Mouse (Mus musculus) heart, postnatal 36 days (tissue): ENCODE measurements around the gene Supt6. TPM values are rescaled to one million over a fixed set of nuclear protein-coding genes. Genes with fewer than 3 reads are reported as not detected.
A peak's percentile ranks its signal among the peaks of the same experiment; 100 is the strongest.
"Not testable (repeated sequence)": the region's sequence is repeated elsewhere in the genome, so short reads cannot be mapped to it uniquely, and the experiment has no call there.

Source experiments
- DNase-seq, 2 experiments: peaks; one replicate each; pipeline ENCODE4 v3.0.0; 2021 to 2022
- intact Hi-C: fragments of 180-260 bp; cut with DNase I; formaldehyde crosslinking; loops from one replicate; pipeline ENCODE4 v1.15.1; 2025
- total RNA-seq, 2 experiments: library from RNA; stranded (reverse); gene quantifications; 2 replicates each; pipeline ENCODE4 v1.2.3; 2021

Supt6 gene
- total RNA-seq, 2 experiments from 2014 or later: 28.4 to 29.6 TPM

DNA sequence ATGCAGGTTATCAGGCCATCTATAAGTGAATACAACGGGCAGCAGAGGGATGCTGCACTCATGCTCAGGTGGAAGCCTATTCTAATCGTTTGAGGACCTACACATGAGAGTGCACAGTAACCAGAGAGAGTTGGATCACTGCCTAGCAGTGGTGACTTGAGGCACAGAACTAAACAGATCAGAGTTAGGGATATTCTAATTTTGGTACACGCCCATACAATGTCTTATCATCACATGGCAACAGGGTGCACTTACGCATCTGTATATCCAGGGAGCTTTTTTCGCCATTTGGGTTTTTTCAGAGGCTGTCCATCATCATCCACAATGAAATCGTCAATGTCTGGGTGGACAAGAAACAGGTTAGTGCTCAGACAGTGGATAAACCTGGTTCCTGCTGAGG lies 14.3 kb downstream of the Supt6 start:
- intact Hi-C loops: no loop called here
- no peak for DNase-seq

DNA sequence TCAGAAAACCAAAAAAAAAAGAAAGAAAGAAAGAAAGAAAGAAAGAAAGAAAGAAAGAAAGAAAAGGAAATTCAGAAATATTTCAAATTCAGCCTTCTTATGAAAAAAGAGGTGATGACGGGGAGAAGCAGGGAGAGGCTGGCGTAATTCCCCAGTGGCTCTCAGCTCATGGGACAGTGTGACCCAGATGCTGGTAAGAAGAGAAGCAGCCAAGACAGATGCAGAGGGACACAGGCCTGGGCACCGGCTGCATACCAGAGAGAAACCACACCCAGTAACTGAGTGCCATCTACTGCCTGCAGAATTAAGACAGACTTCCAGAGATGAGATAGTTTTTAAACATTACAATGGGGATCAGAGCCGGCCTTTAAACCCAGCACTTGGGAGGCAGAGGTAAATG lies 22.2 kb downstream of the Supt6 start:
- intact Hi-C loops: no loop called here
- DNase-seq: no peak

DNA sequence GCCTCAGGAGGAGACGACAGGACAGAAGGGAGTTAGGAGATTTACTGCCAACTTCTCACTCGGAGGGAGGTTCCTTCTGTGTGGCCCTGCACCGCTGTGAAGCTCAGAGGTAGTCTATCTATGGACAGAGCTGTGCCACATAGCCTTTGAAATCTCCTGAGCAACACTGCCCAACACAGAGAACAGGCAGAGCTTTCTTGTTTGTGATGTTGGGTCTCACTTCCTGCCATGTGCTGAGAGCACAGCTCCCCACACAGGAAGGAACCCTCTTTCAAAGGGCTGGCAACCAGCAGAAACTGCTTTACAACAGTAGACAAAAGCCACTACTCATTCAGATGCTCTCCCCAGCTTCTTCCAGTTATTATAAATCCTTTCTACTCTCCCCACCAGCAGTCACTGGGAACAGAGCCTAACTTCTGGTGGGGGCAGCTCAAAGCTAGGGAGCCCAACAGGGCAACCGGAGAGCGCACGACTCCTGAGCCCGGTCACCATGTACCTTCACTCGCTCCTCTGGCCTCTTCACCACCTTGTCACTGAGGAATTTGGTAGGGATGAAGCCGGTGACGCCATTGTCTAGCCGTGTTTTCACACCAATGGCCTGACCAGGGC lies 30.0 kb downstream of the Supt6 start:
- intact Hi-C loops: no loop called here
- no peak for DNase-seq

DNA sequence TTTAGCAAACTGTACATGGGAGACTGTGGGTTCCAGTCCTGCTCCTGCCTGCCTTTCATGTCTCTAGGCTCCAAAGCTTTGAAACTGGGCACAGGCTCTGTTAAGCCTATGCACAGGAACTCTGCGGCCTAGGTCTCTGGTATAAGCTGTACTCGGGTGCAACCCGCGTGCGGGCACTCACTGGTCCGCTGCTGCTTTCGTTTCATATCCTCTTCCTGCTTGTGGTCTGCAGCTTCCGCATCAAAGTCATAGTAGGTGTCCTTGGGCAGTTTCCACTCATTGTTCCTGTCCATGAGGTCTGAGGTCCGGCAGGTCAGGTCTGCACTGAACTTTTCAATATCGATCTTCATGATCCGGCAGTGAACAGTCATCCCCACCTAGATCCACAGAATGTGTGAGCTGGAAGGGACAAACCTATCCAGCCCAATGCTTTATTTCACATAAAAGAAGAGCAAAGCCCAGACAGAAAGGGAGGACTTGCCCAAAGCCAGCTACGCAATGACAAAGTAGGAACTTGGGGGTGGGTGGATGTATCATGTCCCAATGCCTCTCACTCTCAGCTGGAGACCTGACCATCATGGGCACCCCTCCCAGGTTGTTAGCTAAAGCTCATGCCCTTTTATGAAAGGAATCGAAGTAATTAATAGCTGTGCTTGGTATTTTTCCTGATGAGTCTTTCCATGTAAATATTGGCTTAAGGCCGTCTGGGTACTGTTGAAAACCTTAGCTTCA lies 32.5 kb downstream of the Supt6 start:
- intact Hi-C loops: no loop called here
- DNase-seq: peak in 1 of 2 experiments; percentile 9

DNA sequence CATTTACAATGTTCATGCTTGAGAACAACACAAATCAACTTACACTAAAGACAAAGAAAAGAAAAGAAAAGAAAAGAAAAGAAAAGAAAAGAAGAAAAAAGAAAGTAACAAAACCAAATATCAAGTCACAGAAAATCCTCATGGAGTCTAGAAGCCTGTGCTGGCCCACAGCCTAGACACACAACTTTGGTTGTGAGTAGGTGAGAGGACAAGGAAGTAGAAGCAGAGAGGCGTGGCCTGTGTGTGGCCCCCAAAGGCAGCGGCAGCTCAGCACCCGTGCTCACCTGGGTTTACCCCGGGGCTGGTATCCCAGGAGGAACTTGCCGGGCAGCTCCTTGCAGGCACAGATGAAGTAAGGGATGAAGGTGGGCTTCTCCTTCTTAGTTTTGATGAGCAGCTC lies 34.3 kb downstream of the Supt6 start:
- intact Hi-C loops: no loop called here
- DNase-seq: no peak

DNA sequence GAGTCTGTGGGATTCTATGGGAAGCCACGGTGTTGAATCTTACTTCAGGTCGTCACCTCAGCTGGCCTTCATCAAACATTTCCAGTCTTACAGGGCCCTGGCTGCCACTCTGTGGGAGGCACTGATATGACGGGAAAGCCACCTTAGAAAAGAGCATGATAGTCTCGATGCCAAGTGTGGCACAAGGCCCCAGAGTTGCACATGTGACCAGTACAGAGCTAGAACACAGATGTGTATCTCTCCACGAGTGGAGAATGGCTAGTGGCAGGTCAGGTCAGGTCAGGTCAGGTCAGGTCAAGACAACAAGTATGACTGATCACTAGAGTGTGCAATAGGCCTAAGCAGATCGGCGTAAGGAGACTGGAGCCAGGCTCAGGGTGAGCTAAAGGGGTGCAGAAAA lies 35.2 kb downstream of the Supt6 start:
- intact Hi-C loops: no loop called here

DNA sequence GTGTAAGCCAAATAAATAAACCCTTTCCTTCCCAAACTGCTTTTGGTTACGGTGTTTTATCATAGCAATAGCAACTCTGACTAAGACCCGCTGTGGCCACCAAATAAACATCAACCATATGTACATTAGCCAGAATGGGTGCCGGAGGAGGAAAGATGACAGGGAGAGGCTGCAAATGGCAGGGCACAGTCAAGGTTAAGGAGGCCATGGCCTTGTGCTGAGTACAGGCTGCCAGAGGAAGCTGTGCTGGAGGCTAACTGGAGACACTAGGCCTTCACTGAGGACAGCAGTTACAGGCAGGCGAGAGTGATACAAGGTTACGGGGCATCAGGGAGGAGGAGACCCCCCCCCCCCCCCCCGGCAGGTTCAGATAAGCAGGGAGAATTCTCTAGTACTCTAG lies 35.9 kb downstream of the Supt6 start:
- intact Hi-C loops: no loop called here
- DNase-seq: no peak

More for the DNA sequence above, 35.2 kb downstream of the Supt6 start:
- no peak for DNase-seq

DNA sequence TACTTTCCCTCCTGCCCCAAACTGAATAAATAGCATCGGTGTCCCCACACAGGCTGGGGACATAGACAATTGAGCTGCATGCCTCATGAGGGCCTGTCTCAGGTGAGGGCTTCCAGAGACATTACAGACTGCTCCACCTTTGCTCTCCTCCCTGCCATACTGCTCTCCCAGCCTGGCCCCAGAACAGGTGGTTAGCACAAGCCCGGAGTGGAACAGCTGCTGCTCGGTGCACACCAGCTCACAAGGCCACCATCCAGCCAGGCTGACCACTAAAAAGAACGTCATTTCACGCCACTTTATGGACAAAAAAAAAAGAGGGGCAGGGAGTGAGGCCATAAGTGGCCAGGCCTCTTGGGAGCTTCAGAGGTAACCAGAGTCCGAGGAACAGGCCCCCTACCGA lies 38.6 kb downstream of the Supt6 start:
- no peak for DNase-seq
- intact Hi-C loops: no loop called here

DNA sequence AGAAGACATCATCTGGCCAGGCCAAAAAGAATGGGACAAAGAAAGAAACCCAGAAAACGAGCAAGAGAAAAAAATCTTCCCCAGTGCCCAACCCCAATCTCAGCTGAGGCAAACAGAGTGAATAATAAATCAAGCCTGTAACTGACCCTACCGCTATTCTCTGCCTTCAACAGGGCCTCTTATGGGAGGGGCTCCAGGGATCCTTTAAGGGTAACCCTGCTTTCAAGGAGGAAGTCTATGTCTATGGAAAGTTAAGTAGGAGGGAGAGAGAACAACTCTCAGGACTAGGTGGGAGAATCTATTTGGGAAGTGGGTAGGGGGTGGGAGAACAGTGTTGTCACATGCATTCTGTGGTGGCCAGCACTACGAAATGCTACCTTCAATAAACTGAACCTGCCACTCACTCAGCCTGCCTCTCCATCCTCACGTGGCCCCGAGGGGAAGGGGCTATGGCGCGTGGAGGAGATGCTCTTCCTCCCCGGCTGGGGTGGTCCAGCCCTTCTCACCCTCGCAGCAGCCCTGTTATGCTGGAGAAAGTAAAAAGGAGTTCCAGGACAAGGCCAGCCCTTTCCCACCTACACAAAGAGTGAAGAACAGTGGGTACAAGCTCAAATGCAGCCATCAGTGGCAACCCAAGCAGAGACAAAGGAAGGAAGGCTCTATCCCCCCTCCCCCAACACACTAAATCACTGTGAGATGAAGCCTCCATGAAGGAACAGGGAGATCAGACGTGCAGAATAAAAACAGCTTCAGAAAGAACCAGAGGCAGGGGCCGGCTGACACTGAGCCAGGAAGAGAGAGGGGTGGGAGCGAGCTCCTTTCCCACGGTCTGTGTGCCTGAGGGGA lies 40.2 kb downstream of the Supt6 start:
- DNase-seq: no peak
- intact Hi-C loops: no loop called here

DNA sequence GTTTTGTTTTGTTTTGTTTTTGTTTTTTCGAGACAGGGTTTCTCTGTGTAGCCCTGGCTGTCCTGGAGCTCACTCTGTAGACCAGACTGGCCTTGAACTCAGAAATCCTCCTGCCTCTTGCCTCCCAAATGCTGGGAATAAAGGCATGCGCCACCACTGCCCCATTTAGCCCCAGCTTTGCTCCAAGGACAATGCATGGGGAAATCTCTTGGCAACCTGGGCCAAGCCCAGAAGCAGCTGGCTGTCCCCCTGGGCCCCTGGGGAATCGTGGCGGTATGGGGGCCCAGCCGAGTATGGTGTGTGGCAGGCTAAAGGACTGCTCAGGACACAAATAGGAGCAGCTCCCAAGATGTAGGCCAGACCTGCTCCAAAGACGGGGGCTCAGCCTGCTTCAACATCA lies 41.5 kb downstream of the Supt6 start:
- intact Hi-C loops: no loop called here
- no peak for DNase-seq

DNA sequence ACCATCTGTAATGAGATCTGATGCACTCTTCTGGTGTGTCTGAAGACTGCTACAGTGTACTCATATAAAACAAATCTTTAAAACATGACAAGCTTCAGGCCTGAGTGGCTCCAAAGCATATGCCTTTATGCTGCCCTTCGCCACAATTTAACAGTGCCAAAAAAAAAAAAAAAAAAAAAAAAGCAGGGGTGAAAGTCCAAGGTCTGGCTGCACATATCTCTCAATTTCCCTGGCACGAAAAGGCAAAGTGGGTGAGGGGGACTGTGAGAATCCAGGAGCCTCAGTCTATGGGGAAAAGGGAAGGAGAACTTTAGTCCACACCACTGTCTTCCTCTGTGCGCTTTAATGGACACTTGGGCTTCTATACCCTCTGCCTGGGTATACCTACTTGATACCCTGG lies 43.4 kb downstream of the Supt6 start:
- intact Hi-C loops: no loop called here
- DNase-seq: no peak

DNA sequence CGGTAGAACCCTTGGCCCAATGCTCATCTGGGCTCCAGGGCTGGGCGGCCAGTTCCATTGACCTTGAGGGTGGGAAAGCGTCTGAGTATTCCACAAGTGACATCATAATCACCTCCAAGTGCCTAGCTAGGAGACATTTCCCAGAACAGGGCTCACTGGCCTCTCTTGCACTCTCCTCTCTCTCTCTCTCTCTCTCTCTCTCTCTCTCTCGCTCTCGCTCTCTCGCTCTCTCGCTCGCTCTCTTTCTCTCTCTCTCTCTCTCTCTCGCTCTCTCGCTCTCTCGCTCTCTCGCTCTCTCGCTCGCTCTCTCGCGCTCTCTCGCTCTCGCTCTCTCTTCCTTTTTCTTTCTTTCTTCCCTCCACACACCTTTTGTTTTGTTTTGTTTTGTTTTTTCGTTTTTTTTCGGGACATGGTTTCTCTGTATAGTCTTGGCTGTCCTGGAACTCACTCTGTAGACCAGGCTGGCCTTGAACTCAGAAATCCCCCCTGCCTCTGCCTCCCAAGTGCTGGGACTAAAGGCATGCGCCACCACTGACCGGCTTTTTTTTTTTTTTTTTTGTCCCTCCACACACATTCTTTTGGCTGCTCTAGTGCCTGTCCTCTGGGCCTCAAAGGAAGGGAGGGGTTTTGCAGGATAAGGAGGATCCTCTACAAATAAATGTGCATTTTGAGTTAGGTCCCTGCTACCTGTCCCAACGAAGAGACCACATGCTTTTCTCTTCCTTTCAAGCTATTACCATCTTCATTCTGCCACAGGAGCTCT lies 50.5 kb downstream of the Supt6 start:
- intact Hi-C loops: no loop called here
- DNase-seq: no peak

DNA sequence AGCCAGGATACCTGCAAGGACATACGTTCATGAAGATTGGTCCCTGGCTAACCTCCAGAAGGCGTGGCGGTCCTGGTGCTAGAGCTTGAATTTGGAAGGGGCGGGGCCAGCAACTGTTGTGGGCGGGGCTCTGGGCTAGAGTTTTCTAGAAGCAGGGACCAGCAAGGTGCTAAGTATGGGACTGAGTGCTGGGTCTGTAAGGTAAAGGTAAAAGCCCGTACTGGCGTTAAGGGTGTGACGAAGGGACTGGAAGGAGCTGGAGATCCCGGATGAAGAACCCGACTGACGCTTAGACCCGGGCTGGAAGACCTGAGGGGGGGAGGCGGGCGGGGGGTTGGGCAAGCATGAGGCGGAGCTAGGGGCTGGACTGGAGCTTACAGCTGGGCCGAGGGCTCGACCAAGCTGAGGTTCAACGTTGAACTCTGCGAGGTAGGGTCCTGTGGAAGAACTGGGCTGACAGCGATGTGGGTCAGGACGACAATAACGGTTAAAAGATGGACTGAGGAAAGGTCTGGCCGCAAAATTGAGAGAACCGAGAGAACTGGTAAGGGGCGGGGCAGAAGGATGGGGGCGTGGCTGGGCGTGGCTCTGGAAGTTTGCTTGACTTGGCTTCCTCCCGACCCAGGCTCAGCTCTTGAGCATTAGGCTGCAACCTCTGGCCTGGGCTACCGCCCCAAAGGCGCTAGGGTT lies 51.2 kb downstream of the Supt6 start:
- intact Hi-C loops: no loop called here
- peak; percentile 79 to 80 for DNase-seq

DNA sequence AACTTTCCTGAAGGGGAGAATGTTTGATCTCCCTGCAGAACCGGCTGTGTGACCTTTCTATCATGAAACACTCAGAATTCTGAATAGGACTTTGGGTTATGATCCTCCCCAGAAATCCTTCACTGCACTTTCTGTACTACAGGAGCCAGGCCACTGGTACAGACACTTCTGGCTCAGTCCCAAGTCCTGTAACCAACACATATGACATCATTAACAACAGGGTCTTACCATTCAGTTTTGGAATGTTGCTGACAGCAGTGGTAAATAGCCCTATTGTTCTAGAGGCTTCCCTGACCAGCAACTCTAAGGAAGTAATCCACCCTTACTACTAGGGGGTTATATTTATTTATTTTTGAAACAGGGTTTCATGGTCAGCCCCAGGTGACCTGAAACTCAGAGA lies 52.7 kb downstream of the Supt6 start, which contains the start of gene Proca1:
Gene Proca1 (plus strand): TSS at position 280 of the 400 bp plus-strand sequence.
- intact Hi-C loops: no loop called here
- no peak for DNase-seq

DNA sequence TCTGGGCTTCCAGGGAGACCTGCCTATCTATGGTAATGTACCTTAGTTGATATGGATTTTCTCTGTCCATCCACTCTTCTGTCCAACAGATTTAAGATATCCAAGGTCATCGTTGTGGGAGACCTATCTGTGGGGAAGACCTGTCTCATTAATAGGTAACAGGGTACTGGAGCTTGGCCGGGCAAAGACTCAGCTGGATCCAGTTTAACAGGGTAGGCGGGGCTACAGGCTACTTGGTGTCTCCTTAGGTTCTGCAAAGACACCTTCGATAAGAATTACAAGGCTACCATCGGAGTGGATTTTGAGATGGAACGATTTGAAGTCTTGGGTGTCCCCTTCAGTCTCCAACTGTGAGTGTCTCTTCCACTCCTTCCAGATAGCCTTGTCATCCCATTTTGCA lies 55.7 kb downstream of the Supt6 start:
- no peak for DNase-seq
- intact Hi-C loops: no loop called here

DNA sequence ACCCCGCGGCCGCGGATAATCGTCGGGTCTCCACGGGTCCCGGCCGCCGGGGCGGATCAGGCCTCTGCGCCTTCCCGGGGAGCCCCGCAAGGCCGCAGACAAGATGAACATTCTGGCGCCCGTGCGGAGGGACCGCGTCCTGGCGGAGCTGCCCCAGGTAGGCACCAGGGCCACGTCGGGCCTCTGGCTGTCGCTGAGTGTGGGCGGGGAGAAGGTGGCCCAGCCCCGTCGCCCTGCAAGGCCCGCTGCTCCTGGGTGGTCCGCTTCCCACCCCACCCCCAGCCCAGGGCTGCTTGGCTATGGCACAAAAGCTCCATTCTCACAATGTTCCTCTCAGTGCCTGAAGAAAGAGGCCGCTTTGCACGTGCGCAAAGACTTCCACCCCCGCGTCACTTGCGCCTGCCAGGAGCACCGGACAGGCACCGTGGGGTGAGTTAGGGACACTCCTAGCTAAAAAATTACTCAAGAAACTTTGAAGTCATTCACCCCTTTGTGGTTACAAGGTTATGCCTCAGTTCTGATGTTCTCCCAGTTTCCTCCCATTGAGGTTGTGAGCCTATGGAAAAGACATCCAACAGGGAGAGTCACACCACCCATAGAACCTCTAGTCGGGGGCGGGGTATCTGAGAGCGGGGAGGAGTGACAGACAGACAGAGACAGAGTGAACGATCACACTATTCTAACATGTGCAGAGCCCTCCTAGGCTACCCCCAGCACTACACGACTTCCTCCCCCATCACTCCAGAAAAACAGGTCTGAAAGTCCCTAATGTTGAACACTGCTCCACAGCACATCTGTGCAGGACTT lies 56.4 kb downstream of the Supt6 start:
- intact Hi-C loops: no loop called here
- DNase-seq: peak; percentile 43 to 52

DNA sequence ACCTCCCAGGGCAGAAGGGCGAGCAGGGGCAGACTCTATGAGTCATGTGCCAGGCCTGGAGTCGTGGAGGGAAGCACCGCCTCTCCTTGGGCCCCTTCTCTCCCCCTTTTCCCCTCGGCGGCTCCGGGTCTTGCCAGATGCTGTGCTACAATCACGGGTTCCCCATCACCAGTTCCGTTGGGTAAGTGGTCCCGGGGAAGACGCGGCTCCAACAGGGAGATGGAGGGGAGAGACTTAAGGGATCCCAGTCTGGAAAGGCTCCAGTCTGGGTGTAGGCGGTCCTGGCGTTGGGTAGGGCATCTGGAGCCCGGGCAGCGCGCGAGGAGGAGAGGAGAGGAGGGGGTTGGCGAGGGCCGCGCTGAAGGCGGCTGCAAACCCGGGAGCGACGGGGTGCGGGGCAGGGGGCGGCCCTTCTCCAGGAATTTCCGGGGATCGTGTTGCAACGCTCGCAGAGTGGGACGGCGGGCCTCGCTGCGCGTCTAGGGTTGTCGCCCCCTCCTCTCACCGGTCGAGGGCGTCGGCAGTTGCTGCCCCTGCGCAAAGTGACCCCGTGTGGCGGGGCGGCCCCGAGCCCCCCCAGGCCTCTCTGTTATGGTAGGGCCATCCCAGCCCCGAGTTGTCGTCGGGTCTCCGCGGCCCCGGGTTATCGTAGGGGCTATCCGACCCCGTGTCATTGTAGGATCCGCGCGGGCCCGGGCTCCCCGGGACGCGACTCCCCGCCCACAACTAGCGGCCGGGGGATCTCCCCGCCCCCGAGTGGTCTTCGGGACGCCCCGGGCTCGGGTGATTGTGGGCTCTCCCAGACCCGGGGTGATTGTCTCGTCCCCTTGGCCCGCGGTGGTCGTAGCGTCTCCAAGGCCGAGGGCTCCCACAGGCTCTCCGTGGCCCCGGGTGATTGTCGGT lies 57.2 kb downstream of the Supt6 start, which contains the start of gene Rab34:
Gene Rab34 (plus strand): TSS at position 100 of the 903 bp plus-strand sequence.
- intact Hi-C loops: no loop called here
- DNase-seq: peak; percentile 62 to 69

DNA sequence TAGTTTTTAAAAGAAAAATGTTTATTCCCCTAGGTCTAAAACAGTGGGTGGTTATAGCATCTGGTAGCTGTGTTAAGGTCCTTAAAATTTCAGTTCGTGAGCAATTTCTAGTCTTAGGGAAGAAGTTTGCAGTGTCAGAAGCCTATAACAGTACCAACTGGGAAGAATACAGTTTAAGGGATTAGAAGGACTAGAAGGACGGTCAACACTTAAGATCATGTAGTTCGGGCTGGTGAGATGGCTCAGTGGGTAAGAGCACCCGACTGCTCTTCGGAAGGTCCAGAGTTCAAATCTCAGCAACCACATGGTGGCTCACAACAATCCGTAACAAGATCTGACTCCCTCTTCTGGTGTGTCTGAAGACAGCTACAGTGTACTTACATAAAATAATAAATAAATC lies 61.1 kb downstream of the Supt6 start:
- DNase-seq, intact Hi-C loops: not testable (repeated sequence)
